Mouse (Mus musculus) urinary bladder, postnatal 14 days (tissue): ENCODE measurements at regions not wholly inside any gene's neighbourhood (a gene's known extent, or its start where the extent isn't known, plus 50 kb on each side); places are given as distances from the start of the nearest gene placed in this dataset.
"Not testable (repeated sequence)": the region's sequence is repeated elsewhere in the genome, so short reads cannot be mapped to it uniquely, and the experiment has no call there.

ENCODE experiments used
- DNase-seq: peaks from one replicate; pipeline ENCODE4 v3.0.0; 2021; ENCODE audit warnings: low spot score

GRCm38 (mm10) chr13:3341416-3341815 is 196.4 kb upstream of the Gdi2 start:
- DNase-seq = no peak

- DNase-seq = no peak
Measured at GRCm38 (mm10) chr13:3343611-3344010, 194.3 kb upstream of the Gdi2 start.

GRCm38 (mm10) chr13:3354912-3355311 is 183.0 kb upstream of the Gdi2 start:
- DNase-seq = not testable (repeated sequence)

GRCm38 (mm10) chr13:3358079-3358608 is 179.7 kb upstream of the Gdi2 start:
- DNase-seq = no peak

GRCm38 (mm10) chr13:3358996-3359750 is 178.7 kb upstream of the Gdi2 start:
- DNase-seq = no peak

DNA sequence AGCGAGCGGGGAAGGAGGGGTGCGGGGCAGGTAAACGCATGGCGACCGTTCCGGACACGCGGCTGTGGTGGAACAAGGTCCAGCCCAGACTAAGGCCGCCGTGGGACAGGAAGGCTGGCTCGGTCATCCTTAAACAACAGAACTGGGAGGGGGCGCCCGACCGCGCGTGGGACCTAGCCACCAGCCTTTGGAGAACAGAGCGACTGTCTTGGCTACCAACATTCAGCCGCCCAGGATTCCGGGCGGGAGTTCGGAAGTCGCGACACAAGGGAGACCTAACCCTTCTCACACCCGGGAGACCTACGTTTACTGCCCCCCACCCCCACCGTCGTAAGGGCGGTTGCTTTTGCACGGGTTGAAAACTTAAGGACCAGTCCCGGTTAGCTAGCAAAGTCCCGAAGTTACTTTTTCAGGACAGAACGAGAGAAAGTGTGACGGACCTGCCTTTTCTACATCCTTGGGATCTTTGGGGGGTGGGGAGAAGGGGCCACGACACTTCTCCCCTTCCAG is 178.1 kb upstream of the Gdi2 start:
- peak; percentile 15 for DNase-seq

DNA sequence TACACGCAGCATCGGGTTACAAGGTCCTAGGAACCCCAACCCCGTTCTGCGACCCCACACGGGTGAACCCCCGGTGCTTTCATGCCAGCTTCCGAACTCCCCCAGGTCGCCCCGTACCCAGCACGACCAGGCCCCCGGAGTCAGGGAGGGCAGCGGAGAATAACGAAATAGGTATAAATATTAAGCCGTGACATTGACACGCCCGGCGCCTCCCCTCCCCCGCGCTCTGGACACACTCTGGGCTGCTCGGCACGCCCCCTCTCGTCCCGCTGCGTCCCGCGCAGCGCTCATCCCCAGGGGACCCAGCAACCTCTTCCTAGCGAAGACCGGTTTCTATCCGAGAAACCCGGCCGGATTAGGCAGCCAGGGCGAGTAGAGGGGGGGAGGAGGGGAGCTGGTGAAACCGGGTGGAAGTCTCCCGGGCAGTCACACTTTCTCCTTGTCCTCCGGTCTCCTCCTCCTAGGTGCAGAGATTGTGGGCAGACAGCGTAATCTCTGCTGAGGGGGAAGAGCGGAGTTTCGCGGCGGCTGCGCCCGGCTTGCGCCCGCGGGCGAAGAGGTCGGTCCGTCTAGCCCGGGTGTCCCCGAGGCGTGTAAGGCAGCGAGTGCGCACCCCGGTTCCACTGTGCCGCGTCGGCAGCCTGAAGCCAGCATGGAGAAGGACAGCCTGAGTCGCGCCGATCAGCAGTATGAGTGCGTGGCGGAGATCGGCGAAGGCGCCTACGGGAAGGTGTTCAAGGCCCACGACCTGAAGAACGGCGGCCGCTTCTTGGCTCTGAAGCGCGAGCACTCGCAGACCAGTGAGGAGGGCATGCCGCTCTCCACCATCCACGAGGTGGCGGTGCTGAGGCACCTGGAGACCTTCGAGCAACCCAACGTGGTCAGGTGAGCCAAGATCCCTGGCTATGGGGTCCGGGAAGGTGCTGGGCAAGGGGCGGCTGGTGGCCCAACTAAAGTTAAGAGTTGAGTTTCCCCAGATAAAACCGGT is 177.1 kb upstream of the Gdi2 start:
- DNase-seq = peak; percentile 46

DNA sequence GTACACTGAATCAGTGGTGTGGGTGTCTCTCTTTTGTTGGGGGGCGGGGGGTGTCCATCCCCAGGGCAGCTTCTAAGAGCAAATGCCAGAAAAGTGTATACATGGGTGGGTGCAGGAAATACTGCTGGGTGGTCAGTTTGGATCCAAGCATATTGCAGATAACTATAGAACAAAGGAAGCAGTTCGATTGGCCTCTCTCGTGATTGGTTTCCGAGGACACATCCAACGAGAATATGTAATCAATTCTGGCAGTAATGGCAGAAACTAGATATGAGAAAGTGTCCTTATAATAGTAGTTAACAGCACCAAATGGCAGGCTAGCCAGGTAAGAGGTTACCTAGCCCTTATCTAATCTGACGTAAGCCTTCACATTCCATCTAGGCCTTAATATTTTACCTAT is 165.2 kb upstream of the Gdi2 start:
- no peak for DNase-seq

DNA sequence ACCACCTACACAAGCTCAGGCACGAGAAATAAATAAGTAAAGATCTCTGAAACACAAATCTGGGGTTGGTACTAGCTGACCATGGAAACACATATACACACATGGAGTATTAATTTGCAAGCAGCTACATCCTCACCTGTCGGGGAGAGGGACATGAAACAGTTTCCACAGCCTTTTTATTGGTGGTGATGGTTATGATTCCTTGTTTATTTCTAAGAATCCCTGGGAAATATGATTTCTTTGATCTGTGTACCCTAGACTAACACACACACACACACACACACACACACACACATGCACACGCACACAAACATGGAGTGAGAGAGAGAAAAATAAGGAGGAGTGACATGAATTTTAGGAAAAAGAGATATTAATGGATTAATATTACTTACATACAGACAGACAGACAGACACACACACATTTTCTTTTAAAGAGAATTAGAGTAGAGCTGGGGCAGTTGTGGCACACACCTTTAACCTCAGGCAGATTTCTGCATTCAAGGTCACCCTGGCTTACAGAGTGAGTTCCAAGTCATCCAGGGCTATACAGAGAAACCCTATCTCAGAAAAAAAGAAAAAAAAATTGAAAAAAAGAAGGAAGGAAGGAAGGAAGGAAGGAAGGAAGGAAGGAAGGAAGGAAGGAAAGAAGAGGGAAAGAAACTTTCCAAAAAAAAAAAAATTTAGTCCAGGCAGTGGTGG is 164.2 kb upstream of the Gdi2 start:
- not testable (repeated sequence) for DNase-seq

DNA sequence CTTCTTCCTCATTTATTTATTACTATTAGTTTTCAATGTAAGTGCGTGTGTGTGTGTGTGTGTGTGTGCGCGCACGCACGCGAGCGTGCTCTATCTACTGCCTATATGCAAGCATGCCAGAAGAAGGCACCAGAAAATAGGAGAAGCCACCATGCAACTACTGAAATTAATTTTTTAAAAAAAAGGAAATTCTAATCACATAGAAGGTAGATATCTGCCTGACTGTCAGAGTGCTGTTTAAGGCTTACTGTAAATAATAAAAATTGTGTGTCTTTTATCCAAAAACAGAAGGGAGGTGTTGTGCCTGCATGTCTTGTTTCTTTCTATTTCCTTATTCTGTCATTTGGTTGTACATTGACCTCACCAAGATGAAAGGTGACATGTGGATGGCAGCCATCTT is 163.1 kb upstream of the Gdi2 start:
- DNase-seq = no peak

DNA sequence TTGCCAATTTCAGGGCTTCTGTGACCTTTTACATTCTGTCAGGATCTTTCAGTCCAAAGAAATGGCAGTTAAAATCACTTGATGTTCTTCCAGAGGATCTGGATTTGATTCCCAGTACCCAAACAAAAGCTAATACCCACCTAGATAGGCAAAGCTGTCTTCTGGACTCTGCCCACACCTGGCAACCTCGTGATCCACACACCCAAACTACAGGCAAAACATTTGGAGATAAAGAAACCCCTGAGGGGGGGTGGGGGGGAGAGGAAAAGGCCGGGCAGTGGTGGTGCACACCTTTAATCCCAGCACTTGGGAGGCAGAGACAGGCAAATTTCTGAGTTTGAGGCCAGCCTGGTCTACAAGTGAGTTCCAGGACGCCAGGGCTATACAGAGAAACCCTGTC is 160.1 kb upstream of the Gdi2 start:
- DNase-seq = not testable (repeated sequence)

DNA sequence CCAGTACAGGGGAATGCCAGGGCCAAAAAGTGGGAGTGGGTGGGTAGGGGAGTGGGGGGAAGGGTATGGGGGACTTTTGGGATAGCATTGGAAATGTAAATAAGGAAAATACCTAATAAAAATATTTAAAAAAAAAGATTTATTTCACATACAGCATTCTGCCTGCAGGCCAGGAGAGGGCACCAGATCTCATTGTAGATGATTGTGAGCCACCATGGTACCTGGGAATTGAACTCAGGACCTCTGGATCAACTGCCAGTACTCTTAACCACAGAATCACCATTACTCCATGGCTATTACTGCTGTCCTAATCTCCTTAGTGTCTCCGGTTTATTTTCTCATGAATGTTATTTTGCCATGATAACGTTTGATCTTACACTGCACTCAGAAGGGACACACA is 132.1 kb upstream of the Gdi2 start:
- not testable (repeated sequence) for DNase-seq

DNA sequence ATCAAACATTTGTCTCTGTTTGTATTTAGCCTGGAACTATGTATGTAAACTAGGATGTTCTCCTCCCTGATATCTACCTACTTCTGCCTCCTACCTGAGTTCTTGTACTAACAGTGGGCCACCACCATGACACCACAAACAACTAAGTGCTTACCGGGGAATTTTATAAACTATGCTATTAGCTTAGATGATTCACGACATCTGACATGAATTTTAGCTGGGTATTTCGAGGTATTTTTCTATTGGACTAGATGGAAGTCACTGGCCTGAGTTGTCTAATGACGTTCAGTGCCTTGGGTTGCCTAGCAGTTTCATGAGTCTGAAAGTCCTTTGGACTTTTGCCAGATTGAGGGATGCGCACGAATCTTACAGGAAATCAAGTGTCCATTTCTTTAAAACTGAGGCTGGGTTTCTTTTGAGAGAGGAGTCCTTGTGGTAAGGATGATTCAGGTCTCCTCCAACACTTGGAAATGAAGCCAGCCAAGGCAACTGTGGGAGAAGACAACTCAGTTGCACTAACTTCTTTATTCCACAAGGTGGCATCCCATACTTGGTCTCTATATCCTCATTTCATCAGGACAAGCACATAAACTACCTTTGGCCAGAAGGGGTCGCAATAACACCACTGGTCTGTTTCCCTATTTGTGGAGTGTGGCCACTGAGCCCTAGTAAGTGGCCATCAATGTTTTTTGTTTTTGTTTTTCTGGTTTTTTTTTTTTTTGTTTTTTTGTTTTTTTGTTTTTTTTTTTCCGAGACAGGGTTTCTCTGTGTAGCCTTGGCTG is 131.4 kb upstream of the Gdi2 start:
- DNase-seq = peak; percentile 73

GRCm38 (mm10) chr13:3410281-3410680 is 127.6 kb upstream of the Gdi2 start:
- not testable (repeated sequence) for DNase-seq

DNA sequence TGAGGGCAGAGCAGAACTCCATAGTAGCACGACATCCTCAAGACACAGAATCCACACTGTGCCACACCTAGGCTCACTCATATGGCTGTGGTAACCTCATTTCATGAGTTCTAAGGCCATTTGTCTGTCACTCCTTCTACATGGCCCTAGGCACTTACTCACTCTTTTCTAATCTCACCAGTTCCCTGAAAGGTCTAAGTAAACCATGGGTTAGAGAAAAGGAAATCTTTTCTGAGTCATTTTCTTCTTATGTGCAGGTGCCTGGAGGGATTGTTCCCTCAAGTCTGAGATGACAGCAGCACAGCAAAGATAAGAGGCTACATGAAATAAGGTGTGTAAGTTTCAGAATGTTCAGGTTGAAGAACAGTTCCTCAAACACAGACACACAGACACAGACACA is 120.8 kb upstream of the Gdi2 start:
- no peak for DNase-seq

- not testable (repeated sequence) for DNase-seq
Measured at GRCm38 (mm10) chr13:3455374-3455773, 82.5 kb upstream of the Gdi2 start.

DNA sequence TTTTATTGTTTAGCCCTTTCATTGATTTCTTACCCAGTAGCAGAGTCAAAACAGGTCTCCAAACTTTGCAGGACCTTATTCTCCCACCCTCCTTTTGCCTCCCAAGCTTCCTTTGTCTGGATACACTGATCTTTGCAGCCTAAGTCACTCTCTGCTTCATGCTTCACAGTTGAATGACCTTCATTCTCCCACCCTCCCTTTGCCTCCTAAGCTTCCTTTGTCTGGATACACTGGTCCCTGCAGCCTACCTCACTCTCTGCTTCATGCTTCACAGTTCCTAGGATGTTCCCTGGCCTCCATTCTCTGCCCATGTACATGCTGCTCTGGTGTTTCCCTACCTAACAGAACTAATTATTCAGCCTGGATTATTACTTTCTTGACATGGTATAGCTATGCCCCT is 61.0 kb upstream of the Gdi2 start:
- DNase-seq = no peak

GRCm38 (mm10) chr13:3477997-3478728 is 59.7 kb upstream of the Gdi2 start:
- peak; percentile 57 for DNase-seq
